Mouse (Mus musculus): ENCODE data around the gene Alcam.

The Alcam gene

GRCm38 (mm10) chr16:52443055-52443454, 10.8 kb downstream of the Alcam start:
- DNase-seq (ENCODE audit: low read depth, low spot score): peak; percentile 2

GRCm38 (mm10) chr16:52439600-52439999, 14.3 kb downstream of the Alcam start:
- DNase-seq (ENCODE audit: low read depth, low spot score): no peak

- DNase-seq (ENCODE audit: low read depth, low spot score): no peak
Observed at GRCm38 (mm10) chr16:52439007-52439406, 14.9 kb downstream of the Alcam start.

- DNase-seq (ENCODE audit: low read depth, low spot score): no peak
Observed at GRCm38 (mm10) chr16:52438216-52438904, 15.5 kb downstream of the Alcam start.

GRCm38 (mm10) chr16:52433189-52433588, 20.7 kb downstream of the Alcam start:
- no peak for DNase-seq (ENCODE audit: low read depth, low spot score)

GRCm38 (mm10) chr16:52432072-52432471, 21.8 kb downstream of the Alcam start:
- DNase-seq (ENCODE audit: low read depth, low spot score): no peak

GRCm38 (mm10) chr16:52431590-52431989, 22.3 kb downstream of the Alcam start:
- DNase-seq (ENCODE audit: low read depth, low spot score): no peak

GRCm38 (mm10) chr16:52430073-52430472, 23.8 kb downstream of the Alcam start:
- DNase-seq (ENCODE audit: low read depth, low spot score): no peak

GRCm38 (mm10) chr16:52429661-52430060, 24.2 kb downstream of the Alcam start:
- DNase-seq (ENCODE audit: low read depth, low spot score): no peak

GRCm38 (mm10) chr16:52428505-52428904, 25.4 kb downstream of the Alcam start:
- no peak for DNase-seq (ENCODE audit: low read depth, low spot score)

- DNase-seq (ENCODE audit: low read depth, low spot score): peak; percentile 17
Observed at GRCm38 (mm10) chr16:52418568-52419158, 35.2 kb downstream of the Alcam start.

- no peak for DNase-seq (ENCODE audit: low read depth, low spot score)
Observed at GRCm38 (mm10) chr16:52417982-52418381, 35.9 kb downstream of the Alcam start.

GRCm38 (mm10) chr16:52417146-52417545, 36.7 kb downstream of the Alcam start:
- no peak for DNase-seq (ENCODE audit: low read depth, low spot score)

GRCm38 (mm10) chr16:52413714-52414113, 40.2 kb downstream of the Alcam start:
- no peak for DNase-seq (ENCODE audit: low read depth, low spot score)

- no peak for DNase-seq (ENCODE audit: low read depth, low spot score)
Observed at GRCm38 (mm10) chr16:52406072-52406471, 47.8 kb downstream of the Alcam start.

GRCm38 (mm10) chr16:52405272-52405671, 48.6 kb downstream of the Alcam start:
- no peak for DNase-seq (ENCODE audit: low read depth, low spot score)

GRCm38 (mm10) chr16:52399112-52399511, 54.8 kb downstream of the Alcam start:
- no peak for DNase-seq (ENCODE audit: low read depth, low spot score)

- DNase-seq (ENCODE audit: low read depth, low spot score): no peak
Observed at GRCm38 (mm10) chr16:52386781-52387300, 67.0 kb downstream of the Alcam start.

- no peak for DNase-seq (ENCODE audit: low read depth, low spot score)
Observed at GRCm38 (mm10) chr16:52383456-52384185, 70.3 kb downstream of the Alcam start.

- DNase-seq (ENCODE audit: low read depth, low spot score): no peak
Observed at GRCm38 (mm10) chr16:52378811-52379597, 74.9 kb downstream of the Alcam start.

GRCm38 (mm10) chr16:52376827-52377226, 77.0 kb downstream of the Alcam start:
- DNase-seq (ENCODE audit: low read depth, low spot score): no peak

GRCm38 (mm10) chr16:52371956-52372355, 81.9 kb downstream of the Alcam start:
- no peak for DNase-seq (ENCODE audit: low read depth, low spot score)
